Mouse (Mus musculus) ES-CJ7 (cell line): ENCODE data around the gene Myh15.
"Not testable (repeated sequence)": the region's sequence is repeated elsewhere in the genome, so short reads cannot be mapped to it uniquely, and the experiment has no call there.

ENCODE experiments used
- DNase-seq: peaks from one replicate; pipeline ENCODE4 v3.0.0; 2011; ENCODE audit warnings: low read depth, low spot score

The Myh15 gene

GRCm38 (mm10) chr16:49057186-49057585 lies at the start of gene Myh15:
Gene Myh15, plus strand, starts transcription at chr16:49057486.
- no peak for DNase-seq

- DNase-seq, result peak; percentile 32
These were observed 40.5 kb upstream of the Myh15 start for GRCm38 (mm10) chr16:49016620-49017332.

GRCm38 (mm10) chr16:49035852-49036251 lies 21.4 kb upstream of the Myh15 start:
- DNase-seq, result no peak

- DNase-seq, result no peak
These were observed 19.5 kb upstream of the Myh15 start for GRCm38 (mm10) chr16:49037771-49038170.

- no peak for DNase-seq
These were observed 16.6 kb upstream of the Myh15 start for GRCm38 (mm10) chr16:49040554-49041221.

- DNase-seq, result no peak
These were observed 8.1 kb upstream of the Myh15 start for GRCm38 (mm10) chr16:49049214-49049613.

GRCm38 (mm10) chr16:49069256-49069963 lies 12.1 kb downstream of the Myh15 start:
- no peak for DNase-seq

- DNase-seq, result no peak
These were observed 14.0 kb downstream of the Myh15 start for GRCm38 (mm10) chr16:49071316-49071715.

- DNase-seq, result no peak
These were observed 70.7 kb downstream of the Myh15 start for GRCm38 (mm10) chr16:49128015-49128414.

GRCm38 (mm10) chr16:49156193-49156592 lies 98.9 kb downstream of the Myh15 start:
- no peak for DNase-seq

GRCm38 (mm10) chr16:49164349-49165137 lies 107.3 kb downstream of the Myh15 start:
- peak; percentile 48 for DNase-seq

- no peak for DNase-seq
These were observed 108.4 kb downstream of the Myh15 start for GRCm38 (mm10) chr16:49165728-49166127.

- DNase-seq, result no peak
These were observed 110.0 kb downstream of the Myh15 start for GRCm38 (mm10) chr16:49167325-49167724.

- no peak for DNase-seq
These were observed 117.8 kb downstream of the Myh15 start for GRCm38 (mm10) chr16:49175077-49175476.

- DNase-seq, result no peak
These were observed 118.6 kb downstream of the Myh15 start for GRCm38 (mm10) chr16:49175729-49176395.

- no peak for DNase-seq
These were observed 136.2 kb downstream of the Myh15 start for GRCm38 (mm10) chr16:49193521-49193920.

- DNase-seq, result no peak
These were observed 136.7 kb downstream of the Myh15 start for GRCm38 (mm10) chr16:49193986-49194385.

- no peak for DNase-seq
These were observed 139.0 kb downstream of the Myh15 start for GRCm38 (mm10) chr16:49196290-49196689.

GRCm38 (mm10) chr16:49197951-49198350 lies 140.7 kb downstream of the Myh15 start:
- no peak for DNase-seq

GRCm38 (mm10) chr16:49223733-49224132 lies 166.4 kb downstream of the Myh15 start:
- no peak for DNase-seq

- not testable (repeated sequence) for DNase-seq
These were observed 186.2 kb downstream of the Myh15 start for GRCm38 (mm10) chr16:49243517-49243916.
